Mouse (Mus musculus): ENCODE measurements around the gene Tpm3. TPM values are rescaled to one million over a fixed set of nuclear protein-coding genes. Genes with fewer than 3 reads are reported as not detected.
"Not testable (repeated sequence)": the region's sequence is repeated elsewhere in the genome, so short reads cannot be mapped to it uniquely, and the experiment has no call there.

The Tpm3 gene
- polyA plus RNA-seq, 1 experiment from 2014 or later: 496 TPM

DNA sequence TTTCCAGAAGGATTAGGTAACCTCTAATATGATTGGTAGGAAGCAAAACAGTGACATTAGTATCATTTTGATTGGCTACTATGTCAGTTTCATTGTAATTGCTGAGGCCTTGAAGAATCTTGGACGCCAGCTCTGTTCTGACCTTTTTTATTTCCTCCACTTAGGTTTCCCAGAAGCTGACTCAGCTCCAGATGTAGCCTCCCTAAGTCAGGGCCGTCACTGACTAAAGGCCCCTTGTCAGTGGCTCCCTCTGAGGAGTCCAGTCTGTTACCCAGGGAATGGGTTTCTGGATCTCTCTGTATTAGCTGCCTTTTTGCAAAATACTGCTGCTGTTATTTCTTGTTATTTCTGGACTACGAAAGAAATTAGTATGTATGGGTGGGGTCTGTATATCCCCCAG is 43.1 kb downstream of the Tpm3 start:
- no peaks in the 10 kb centered on the region for H3K27me3 ChIP-seq
- H3K27ac ChIP-seq: no peak overlapping the region
- H3K9me3 ChIP-seq: no peaks in the 10 kb centered on the region
- ATAC-seq (ENCODE audit: insufficient number of reproducible peaks, insufficient read depth, low FRiP score, low TSS enrichment, low read depth): no peak
- no peak overlapping the region for H3K4me2 ChIP-seq
- no peak overlapping the region for H3K9ac ChIP-seq
- no peak overlapping the region for H3K4me3 ChIP-seq
- no peaks in the 10 kb centered on the region for H3K4me1 ChIP-seq
- 67% methylated on average over 3 of the region's 3 CpGs for WGBS
- H3K36me3 ChIP-seq: no peaks in the 10 kb centered on the region

DNA sequence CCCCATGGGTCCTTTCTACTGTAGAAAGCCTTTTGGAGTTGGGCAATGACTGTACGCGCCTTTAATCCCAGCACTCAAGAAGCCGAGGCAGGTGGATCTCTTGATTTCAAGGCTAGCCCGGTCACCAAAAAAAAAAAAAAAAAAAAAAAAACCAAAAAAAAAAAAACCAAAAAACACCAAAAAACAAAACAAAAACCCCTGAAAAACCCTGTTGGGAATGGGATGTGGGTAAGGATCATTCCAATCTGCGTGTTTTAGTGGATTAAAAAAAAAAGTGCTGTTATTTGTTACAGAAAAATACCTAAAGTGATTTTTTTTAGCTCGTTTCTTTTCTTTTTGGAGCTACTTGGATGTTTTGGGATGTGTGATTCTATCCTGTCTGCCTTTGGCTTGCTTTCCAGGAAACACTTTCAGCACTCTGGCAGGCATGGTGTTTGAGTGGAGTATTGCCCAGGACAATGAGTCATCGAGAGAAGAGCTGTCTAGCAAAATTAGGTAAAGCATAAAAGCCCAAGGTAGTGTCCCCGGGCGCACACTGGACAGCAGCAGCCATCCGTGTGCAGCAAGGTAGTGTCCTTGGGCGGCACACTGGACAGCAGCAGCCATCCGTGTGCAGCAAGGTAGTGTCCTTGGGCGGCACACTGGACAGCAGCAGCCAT is 45.8 kb downstream of the Tpm3 start:
- no peak overlapping the region for H3K9ac ChIP-seq
- no peak overlapping the region for H3K4me2 ChIP-seq
- H3K4me3 ChIP-seq: no peak overlapping the region
- no peak for ATAC-seq (ENCODE audit: insufficient number of reproducible peaks, insufficient read depth, low FRiP score, low TSS enrichment, low read depth)
- H3K4me1 ChIP-seq: no peaks in the 10 kb centered on the region
- 89% methylated on average over 13 of the region's 13 CpGs for WGBS
- H3K9me3 ChIP-seq: no peaks in the 10 kb centered on the region
- H3K27ac ChIP-seq: no peak overlapping the region
- no peaks in the 10 kb centered on the region for H3K36me3 ChIP-seq
- H3K27me3 ChIP-seq: no peaks in the 10 kb centered on the region

DNA sequence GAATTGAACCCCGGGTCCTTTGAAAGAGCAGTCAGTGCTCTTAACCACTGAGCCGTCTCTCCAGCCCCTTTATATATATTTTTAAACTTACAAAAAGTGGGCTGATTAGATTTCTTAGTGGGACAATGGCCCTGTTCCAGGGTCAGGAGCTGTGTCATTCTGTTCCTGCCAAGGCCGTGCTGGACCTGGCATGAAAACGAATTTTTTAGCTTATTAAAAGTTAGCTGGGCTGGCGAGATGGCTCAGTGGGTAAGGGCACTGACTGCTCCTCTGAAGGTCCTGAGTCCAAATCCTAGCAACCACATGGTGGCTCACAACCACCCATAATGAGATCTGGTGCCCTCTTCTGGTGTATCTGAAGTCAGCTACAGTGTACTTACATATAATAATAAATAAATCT is 49.6 kb downstream of the Tpm3 start:
- WGBS: 78% methylated on average over 5 of the region's 5 CpGs
- not testable (repeated sequence) for H3K27me3 ChIP-seq

GRCm38 (mm10) chr3:90125710-90126109 is 53.3 kb downstream of the Tpm3 start:
- no peaks in the 10 kb centered on the region for H3K9me3 ChIP-seq
- H3K4me3 ChIP-seq: no peak overlapping the region
- WGBS: 68% methylated on average over 5 of the region's 5 CpGs
- H3K4me2 ChIP-seq: no peak overlapping the region
- no peak overlapping the region for H3K9ac ChIP-seq
- H3K27ac ChIP-seq: no peak overlapping the region
- H3K27me3 ChIP-seq: no peaks in the 10 kb centered on the region
- ATAC-seq (ENCODE audit: insufficient number of reproducible peaks, insufficient read depth, low FRiP score, low TSS enrichment, low read depth): no peak
- H3K4me1 ChIP-seq: no peaks in the 10 kb centered on the region
- H3K36me3 ChIP-seq: no peaks in the 10 kb centered on the region

More for the DNA sequence above, 49.6 kb downstream of the Tpm3 start:
- H3K9me3 ChIP-seq; H3K36me3 ChIP-seq; H3K4me1 ChIP-seq; H3K4me2 ChIP-seq; H3K9ac ChIP-seq; H3K4me3 ChIP-seq; ATAC-seq (ENCODE audit: insufficient number of reproducible peaks, insufficient read depth, low FRiP score, low TSS enrichment, low read depth); H3K27ac ChIP-seq: not testable (repeated sequence)

GRCm38 (mm10) chr3:90127881-90128280 is 55.4 kb downstream of the Tpm3 start:
- Histone ChIP-seq H3K27ac (no peak overlapping the region), H3K9me3 (no peaks in the 10 kb centered on the region), H3K4me2 (no peak overlapping the region), H3K36me3 (no peaks in the 10 kb centered on the region), H3K4me1 (no peaks in the 10 kb centered on the region), H3K27me3 (no peaks in the 10 kb centered on the region), H3K4me3 (no peak overlapping the region), H3K9ac (no peak overlapping the region)
- WGBS: 84% methylated on average over 6 of the region's 6 CpGs
- ATAC-seq (ENCODE audit: insufficient number of reproducible peaks, insufficient read depth, low FRiP score, low TSS enrichment, low read depth): no peak

GRCm38 (mm10) chr3:90132745-90133144 is 60.3 kb downstream of the Tpm3 start:
- H3K4me1 ChIP-seq: peaks cover 7% of the 10 kb centered on the region; the same call in 1 of the 2 replicates
- no peak for ATAC-seq (ENCODE audit: insufficient number of reproducible peaks, insufficient read depth, low FRiP score, low TSS enrichment, low read depth)
- WGBS: 61% methylated on average over 3 of the region's 3 CpGs
- no peak overlapping the region for H3K9ac ChIP-seq
- H3K4me3 ChIP-seq: no peak overlapping the region
- H3K9me3 ChIP-seq: no peaks in the 10 kb centered on the region
- no peaks in the 10 kb centered on the region for H3K36me3 ChIP-seq
- H3K27me3 ChIP-seq: no peaks in the 10 kb centered on the region
- no peak overlapping the region for H3K27ac ChIP-seq
- H3K4me2 ChIP-seq: no peak overlapping the region

DNA sequence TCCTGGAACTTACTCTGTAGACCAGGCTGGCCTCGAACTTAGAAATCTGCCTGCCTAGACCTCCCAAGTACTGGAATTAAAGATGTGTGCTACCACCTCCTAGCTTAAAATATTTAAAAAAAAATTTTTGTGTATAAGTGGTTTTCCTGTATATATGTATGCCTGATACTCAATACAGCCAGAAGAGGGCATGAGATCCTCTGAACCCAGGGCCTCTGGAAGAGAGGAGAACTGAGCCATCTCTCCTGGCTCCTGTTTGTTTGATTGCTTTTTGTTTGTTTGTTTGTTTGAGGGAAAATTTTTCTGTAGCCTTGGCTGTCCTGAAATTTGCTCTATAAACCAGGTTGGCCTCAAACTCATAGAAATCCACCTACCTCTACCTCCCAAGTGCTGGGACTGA is 60.9 kb downstream of the Tpm3 start:
- H3K36me3 ChIP-seq: no peaks in the 10 kb centered on the region
- H3K9me3 ChIP-seq: no peaks in the 10 kb centered on the region
- peaks cover 7% of the 10 kb centered on the region; the same call in 1 of the 2 replicates for H3K4me1 ChIP-seq
- H3K9ac ChIP-seq: no peak overlapping the region
- H3K27me3 ChIP-seq: no peaks in the 10 kb centered on the region
- 96% methylated on average over 1 of the region's 1 CpGs for WGBS
- H3K4me2 ChIP-seq: no peak overlapping the region
- H3K27ac ChIP-seq: no peak overlapping the region
- H3K4me3 ChIP-seq: no peak overlapping the region
- no peak for ATAC-seq (ENCODE audit: insufficient number of reproducible peaks, insufficient read depth, low FRiP score, low TSS enrichment, low read depth)

- Histone ChIP-seq H3K9ac (no peak overlapping the region), H3K4me2 (no peak overlapping the region), H3K4me3 (no peak overlapping the region), H3K4me1 (peaks cover 7% of the 10 kb centered on the region; the same call in 1 of the 2 replicates), H3K36me3 (no peaks in the 10 kb centered on the region), H3K27ac (no peak overlapping the region), H3K9me3 (no peaks in the 10 kb centered on the region), H3K27me3 (no peaks in the 10 kb centered on the region)
- ATAC-seq (ENCODE audit: insufficient number of reproducible peaks, insufficient read depth, low FRiP score, low TSS enrichment, low read depth): no peak
- 16% methylated on average over 3 of the region's 3 CpGs for WGBS
These were observed 62.0 kb downstream of the Tpm3 start for GRCm38 (mm10) chr3:90134483-90134882.

DNA sequence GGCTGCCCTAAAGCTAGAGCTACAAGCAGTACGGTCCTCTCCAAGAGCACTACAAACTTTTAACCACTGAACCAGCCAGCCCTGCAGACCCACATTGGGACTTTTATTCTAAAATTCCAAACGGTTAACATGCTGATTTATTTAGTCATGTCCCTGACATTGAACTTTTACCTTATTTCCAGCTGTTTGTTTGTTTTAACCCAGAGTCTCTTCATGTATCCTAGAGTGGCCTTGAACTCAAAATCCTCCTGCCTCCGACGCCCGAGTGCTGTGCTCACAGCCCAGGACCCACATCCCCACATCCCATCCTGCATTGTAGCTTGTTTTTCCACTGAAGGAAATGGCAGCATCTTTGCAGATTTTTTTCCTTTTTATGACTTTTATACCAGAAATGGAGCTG is 62.5 kb downstream of the Tpm3 start:
- H3K9me3 ChIP-seq: no peaks in the 10 kb centered on the region
- H3K4me3 ChIP-seq: no peak overlapping the region
- no peak for ATAC-seq (ENCODE audit: insufficient number of reproducible peaks, insufficient read depth, low FRiP score, low TSS enrichment, low read depth)
- H3K4me1 ChIP-seq: peaks cover 7% of the 10 kb centered on the region; the same call in 1 of the 2 replicates
- no peak overlapping the region for H3K9ac ChIP-seq
- no peak overlapping the region for H3K4me2 ChIP-seq
- WGBS: 59% methylated on average over 5 of the region's 5 CpGs
- no peak overlapping the region for H3K27ac ChIP-seq
- no peaks in the 10 kb centered on the region for H3K36me3 ChIP-seq
- H3K27me3 ChIP-seq: no peaks in the 10 kb centered on the region

GRCm38 (mm10) chr3:90136660-90137059 is 64.2 kb downstream of the Tpm3 start:
- H3K4me1 ChIP-seq: peaks cover 7% of the 10 kb centered on the region; the same call in 1 of the 2 replicates
- no peak overlapping the region for H3K9ac ChIP-seq
- no peaks in the 10 kb centered on the region for H3K36me3 ChIP-seq
- H3K27me3 ChIP-seq: no peaks in the 10 kb centered on the region
- no peaks in the 10 kb centered on the region for H3K9me3 ChIP-seq
- no peak overlapping the region for H3K27ac ChIP-seq
- no peak for ATAC-seq (ENCODE audit: insufficient number of reproducible peaks, insufficient read depth, low FRiP score, low TSS enrichment, low read depth)
- WGBS: 30% methylated on average over 13 of the region's 13 CpGs
- no peak overlapping the region for H3K4me2 ChIP-seq
- no peak overlapping the region for H3K4me3 ChIP-seq

- Histone ChIP-seq H3K4me3 (no peak overlapping the region), H3K27me3 (no peaks in the 10 kb centered on the region), H3K27ac (no peak overlapping the region), H3K9ac (no peak overlapping the region), H3K36me3 (no peaks in the 10 kb centered on the region), H3K9me3 (no peaks in the 10 kb centered on the region), H3K4me2 (no peak overlapping the region), H3K4me1 (peaks cover 7% of the 10 kb centered on the region; the same call in 1 of the 2 replicates)
- no peak for ATAC-seq (ENCODE audit: insufficient number of reproducible peaks, insufficient read depth, low FRiP score, low TSS enrichment, low read depth)
- 70% methylated on average over 1 of the region's 1 CpGs for WGBS
These were observed 65.2 kb downstream of the Tpm3 start for GRCm38 (mm10) chr3:90137606-90138005.

DNA sequence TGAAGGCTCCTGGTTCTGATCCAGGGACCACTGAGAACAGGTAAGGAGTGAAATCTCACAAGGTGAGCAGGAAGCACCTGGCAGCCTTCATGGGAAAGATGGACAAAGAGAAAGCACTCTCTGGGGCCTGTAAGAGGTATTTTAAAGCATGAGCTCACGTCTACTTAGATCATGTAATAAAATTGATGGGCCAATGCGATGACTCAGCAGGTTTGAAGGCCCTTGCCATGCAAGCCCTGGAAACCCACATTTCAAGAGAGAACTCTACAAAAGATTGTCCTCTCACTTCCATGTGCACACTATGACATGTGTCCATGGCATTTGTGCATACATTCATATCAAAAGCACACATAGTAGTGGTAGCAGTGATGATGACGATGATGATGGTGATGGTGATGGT is 67.5 kb downstream of the Tpm3 start:
- no peaks in the 10 kb centered on the region for H3K27me3 ChIP-seq
- H3K36me3 ChIP-seq: no peaks in the 10 kb centered on the region
- no peak for ATAC-seq (ENCODE audit: insufficient number of reproducible peaks, insufficient read depth, low FRiP score, low TSS enrichment, low read depth)
- H3K4me1 ChIP-seq: no peaks in the 10 kb centered on the region
- H3K9ac ChIP-seq: no peak overlapping the region
- no peaks in the 10 kb centered on the region for H3K9me3 ChIP-seq
- WGBS: 92% methylated on average over 3 of the region's 3 CpGs
- no peak overlapping the region for H3K27ac ChIP-seq
- no peak overlapping the region for H3K4me3 ChIP-seq
- H3K4me2 ChIP-seq: no peak overlapping the region

Measured in embryonic facial prominence, embryonic 13.5 days (tissue).